Mouse (Mus musculus): Measurements from ENCODE around the gene Pigg.

GRCm38 (mm10) chr5:108301567-108301966 lies 10.8 kb upstream of the Pigg start:
- TF ChIP-seq CTCF (IDR thresholded peaks at IDR 0.05; ENCODE audit: borderline replicate concordance, insufficient read depth, low read depth, low read length) (no peak), POLR2A (IDR thresholded peaks at IDR 0.05; ENCODE audit: borderline replicate concordance, insufficient read depth, low read length) (no peak)

Data from cerebellum, adult 2 months (tissue).